Mouse (Mus musculus) monocyte, adult 2 months (primary cell): ENCODE data around the gene Coq6.
"Not testable (repeated sequence)": the region's sequence is repeated elsewhere in the genome, so short reads cannot be mapped to it uniquely, and the experiment has no call there.

ENCODE experiments used
- DNase-seq, 2 experiments: peaks; one replicate each; pipeline ENCODE4 v3.0.0; 2022; ENCODE audit warnings: low spot score in 2 of 2, low read depth in 1 of 2

Coq6 gene

GRCm38 (mm10) chr12:84361555-84362489, at the start of gene Coq6, which contains the start of gene Fam161b:
Gene Coq6 (plus strand): TSS chr12:84361657.
Gene Fam161b (minus strand): TSS chr12:84361833.
- DNase-seq, result peak; percentile 88 to 90

- DNase-seq, result no peak
Observed at GRCm38 (mm10) chr12:84316006-84316405, 45.5 kb upstream of the Coq6 start.

- peak; percentile 28 to 42 for DNase-seq
Observed at GRCm38 (mm10) chr12:84316721-84317621, 44.5 kb upstream of the Coq6 start, which contains the start of gene Zfp410. Gene Zfp410 (plus strand): TSS chr12:84316852.

GRCm38 (mm10) chr12:84327111-84327512, 34.3 kb upstream of the Coq6 start:
- DNase-seq, result no peak

GRCm38 (mm10) chr12:84336963-84337625, 24.4 kb upstream of the Coq6 start:
- DNase-seq, result peak in 1 of 2 experiments; percentile 7

- no peak for DNase-seq
Observed at GRCm38 (mm10) chr12:84347192-84347591, 14.3 kb upstream of the Coq6 start.

- not testable (repeated sequence) for DNase-seq
Observed at GRCm38 (mm10) chr12:84358699-84359098, 2.8 kb upstream of the Coq6 start.

- no peak for DNase-seq
Observed at GRCm38 (mm10) chr12:84362872-84363271, 1.4 kb downstream of the Coq6 start.

- DNase-seq, result no peak
Observed at GRCm38 (mm10) chr12:84364291-84364690, 2.8 kb downstream of the Coq6 start.

GRCm38 (mm10) chr12:84365137-84365536, 3.7 kb downstream of the Coq6 start:
- DNase-seq, result no peak

GRCm38 (mm10) chr12:84366971-84367370, 5.5 kb downstream of the Coq6 start:
- DNase-seq, result no peak

- DNase-seq, result no peak
Observed at GRCm38 (mm10) chr12:84371647-84372046, 10.2 kb downstream of the Coq6 start.

- no peak for DNase-seq
Observed at GRCm38 (mm10) chr12:84373831-84374481, 12.5 kb downstream of the Coq6 start.

GRCm38 (mm10) chr12:84382369-84382768, 20.9 kb downstream of the Coq6 start:
- no peak for DNase-seq

GRCm38 (mm10) chr12:84384644-84385081, 23.2 kb downstream of the Coq6 start:
- DNase-seq, result no peak

- DNase-seq, result no peak
Observed at GRCm38 (mm10) chr12:84385408-84385807, 24.0 kb downstream of the Coq6 start.

- no peak for DNase-seq
Observed at GRCm38 (mm10) chr12:84388097-84388496, 26.6 kb downstream of the Coq6 start.

- no peak for DNase-seq
Observed at GRCm38 (mm10) chr12:84388774-84389400, 27.4 kb downstream of the Coq6 start.

- DNase-seq, result no peak
Observed at GRCm38 (mm10) chr12:84390336-84390735, 28.9 kb downstream of the Coq6 start.

- DNase-seq, result no peak
Observed at GRCm38 (mm10) chr12:84392681-84393080, 31.2 kb downstream of the Coq6 start.
